Mouse (Mus musculus) kidney, postnatal 0 days (tissue): ENCODE data around the gene Cdcp2. TPM values are rescaled to one million over a fixed set of nuclear protein-coding genes. Genes with fewer than 3 reads are reported as not detected.

ENCODE experiments used
- ATAC-seq: fragments of 200-750 bp; cut with Nextera tagmentation; replicated peaks from 2 replicates; pipeline ENCODE4 v1.8.0; 2017; ENCODE audit warnings: low read depth, moderate number of reproducible peaks, moderate TSS enrichment, moderate library complexity; ENCODE audit not compliant: low FRiP score
- DNase-seq: peaks from one replicate; pipeline ENCODE4 v3.0.0-alpha.2; 2016; ENCODE audit warnings: low spot score
- H3K27ac ChIP-seq: fragments of 300-500 bp; sonication (generic); 2 replicates; pipeline ENCODE4 v1.5.1; 2014; ENCODE audit warnings: mild to moderate bottlenecking
- H3K27me3 ChIP-seq: fragments of 300-500 bp; sonication (generic); 2 replicates; pipeline ENCODE4 v1.6.1; 2014; ENCODE audit warnings: low read length, mixed read lengths; ENCODE audit not compliant: insufficient read depth
- H3K36me3 ChIP-seq: fragments of 300-500 bp; sonication (generic); 2 replicates; pipeline ENCODE4 v1.6.1; 2014; ENCODE audit warnings: low read length, mixed read lengths; ENCODE audit not compliant: insufficient read depth
- H3K4me1 ChIP-seq: fragments of 300-500 bp; sonication (generic); replicated peaks from 2 replicates; pipeline ENCODE4 v1.6.1; 2014; ENCODE audit warnings: antibody characterized with exemption, low read length, mixed read lengths; ENCODE audit not compliant: insufficient read depth
- H3K4me2 ChIP-seq: fragments of 300-500 bp; sonication (generic); 2 replicates; pipeline ENCODE4 v1.6.1; 2014; ENCODE audit warnings: mild to moderate bottlenecking, low read length, moderate library complexity, mixed read lengths
- H3K4me3 ChIP-seq: fragments of 300-500 bp; sonication (generic); replicated peaks from 2 replicates; pipeline ENCODE4 v1.5.1; 2014; ENCODE audit warnings: low read depth, low read length
- H3K9ac ChIP-seq: fragments of 300-500 bp; sonication (generic); 2 replicates; pipeline ENCODE4 v1.6.1; 2014; ENCODE audit warnings: low read depth, low read length
- H3K9me3 ChIP-seq: fragments of 300-500 bp; sonication (generic); replicated peaks from 2 replicates; pipeline ENCODE4 v1.6.1; 2016; ENCODE audit warnings: low read length, inconsistent platforms, mixed read lengths
- CTCF ChIP-seq: IDR thresholded peaks from 2 replicates; pipeline ENCODE4 v1.5.1; 2016; ENCODE audit warnings: antibody characterized with exemption, low read depth, mild to moderate bottlenecking, moderate library complexity
- WGBS: fragments of 180-500 bp; shearing (Covaris S2); extraction: QIAGEN DNeasy Blood & Tissue Kit; methylation state at CpG from one replicate; pipeline ENCODE4 v1.1.7; 2014; 5-methylcytosine and 5-hydroxymethylcytosine counted together
- polyA plus RNA-seq: library from polyadenylated mRNA; unstranded; fragments of >200 nt; fragmentation: Nextera tagmentation; extraction: Ambion mirVana; gene quantifications from 2 replicates; pipeline ENCODE4 v1.2.1, GENCODE M21; 2015

Cdcp2 gene
- polyA plus RNA-seq, 1 experiment from 2014 or later: 0.09 TPM

- Histone ChIP-seq H3K9ac (no peak overlapping the region), H3K36me3 (0 out of 2 replicates have a peak, but pooled peaks cover 3% of the 10 kb centered on the region), H3K4me1 (0 out of 2 replicates have a peak, but pooled peaks cover 3% of the 10 kb centered on the region), H3K27ac (no peak overlapping the region), H3K9me3 (no peaks in the 10 kb centered on the region), H3K27me3 (no peaks in the 10 kb centered on the region), H3K4me3 (no peak overlapping the region), H3K4me2 (no peak overlapping the region)
- no peak for ATAC-seq
- WGBS: 87% methylated on average over 8 of the region's 8 CpGs
- DNase-seq: no peak
- TF ChIP-seq CTCF: no peak
These were observed 55.9 kb downstream of the Cdcp2 start for GRCm38 (mm10) chr4:107152571-107152970.

GRCm38 (mm10) chr4:107156983-107157401 is 60.3 kb downstream of the Cdcp2 start:
- H3K9me3 ChIP-seq: no peaks in the 10 kb centered on the region
- WGBS: 34% methylated on average over 4 of the region's 4 CpGs
- no peak overlapping the region for H3K9ac ChIP-seq
- peak; percentile 44 for DNase-seq
- no peak for TF ChIP-seq CTCF
- peak overlapping the region; percentile 64 for H3K27ac ChIP-seq
- peak; percentile 30; the same call in 1 of the 2 replicates for ATAC-seq
- 0 out of 2 replicates have a peak, but pooled peaks cover 5% of the 10 kb centered on the region for H3K4me1 ChIP-seq
- 0 out of 2 replicates have a peak, but pooled peaks cover 3% of the 10 kb centered on the region for H3K36me3 ChIP-seq
- H3K4me3 ChIP-seq: no peak overlapping the region
- H3K4me2 ChIP-seq: no peak overlapping the region
- no peaks in the 10 kb centered on the region for H3K27me3 ChIP-seq

DNA sequence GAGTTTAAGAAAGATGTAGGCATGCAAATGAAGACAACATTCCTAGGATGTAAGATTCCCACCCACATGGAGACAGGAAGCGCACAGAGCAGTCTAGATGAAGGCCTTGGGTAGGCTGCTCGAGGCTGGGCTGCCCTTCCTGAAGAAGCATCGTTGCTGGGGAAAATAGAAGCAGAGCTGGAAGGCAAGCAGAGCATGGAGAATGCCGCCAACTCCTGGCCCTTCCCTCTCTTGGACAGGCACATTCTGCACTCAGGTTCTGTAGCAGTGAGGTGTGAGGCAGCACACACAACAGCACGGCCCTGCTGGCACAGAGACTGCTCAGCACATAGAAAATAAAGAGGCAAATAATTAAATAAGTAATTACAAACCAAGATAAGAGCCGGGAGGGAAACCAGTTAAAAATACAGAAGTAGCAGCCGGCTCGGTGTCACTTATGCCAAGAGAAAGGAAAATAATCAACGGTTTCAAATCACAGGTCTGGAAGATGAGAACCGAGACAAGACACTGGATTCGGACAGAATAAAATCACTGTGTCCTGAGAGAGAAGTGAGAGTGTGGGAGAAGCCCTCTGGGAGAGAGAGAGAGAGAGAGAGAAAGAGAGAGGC is 62.6 kb downstream of the Cdcp2 start:
- H3K4me1 ChIP-seq: 0 out of 2 replicates have a peak, but pooled peaks cover 5% of the 10 kb centered on the region
- H3K4me3 ChIP-seq: no peak overlapping the region
- ATAC-seq (no peak), DNase-seq (no peak)
- H3K36me3 ChIP-seq: peaks cover 2% of the 10 kb centered on the region; the same call in 1 of the 2 replicates
- 63% methylated on average over 11 of the region's 11 CpGs for WGBS
- H3K9ac ChIP-seq: no peak overlapping the region
- no peak overlapping the region for H3K4me2 ChIP-seq
- H3K27ac ChIP-seq: no peak overlapping the region
- no peaks in the 10 kb centered on the region for H3K9me3 ChIP-seq
- no peaks in the 10 kb centered on the region for H3K27me3 ChIP-seq
- TF ChIP-seq CTCF: no peak

DNA sequence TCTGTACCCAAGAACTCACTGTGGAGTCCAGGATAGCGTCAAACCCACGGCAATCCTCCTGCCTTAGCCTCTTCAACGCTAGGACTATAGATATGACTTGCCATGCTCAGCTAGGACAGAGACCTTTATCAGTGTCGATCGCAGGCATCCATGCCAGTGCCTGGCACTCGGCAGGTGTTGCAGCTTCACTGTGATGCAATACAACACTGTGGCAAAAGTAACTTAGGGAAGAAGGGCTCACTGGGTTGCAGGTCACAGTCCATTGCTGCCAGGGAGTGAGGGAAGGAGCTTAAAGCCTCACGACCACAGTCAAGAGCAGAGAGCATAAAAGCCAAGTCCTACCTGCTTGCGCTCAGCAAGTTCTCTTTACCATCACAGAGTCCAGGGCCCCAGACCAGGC is 63.5 kb downstream of the Cdcp2 start:
- H3K4me3 ChIP-seq: no peak overlapping the region
- H3K27ac ChIP-seq: no peak overlapping the region
- ATAC-seq (no peak; the same call in 1 of the 2 replicates), DNase-seq (no peak)
- 77% methylated on average over 8 of the region's 8 CpGs for WGBS
- no peaks in the 10 kb centered on the region for H3K27me3 ChIP-seq
- H3K4me2 ChIP-seq: no peak overlapping the region
- H3K36me3 ChIP-seq: peaks cover 5% of the 10 kb centered on the region; the same call in 1 of the 2 replicates
- no peak overlapping the region for H3K9ac ChIP-seq
- H3K4me1 ChIP-seq: 0 out of 2 replicates have a peak, but pooled peaks cover 5% of the 10 kb centered on the region
- H3K9me3 ChIP-seq: no peaks in the 10 kb centered on the region
- TF ChIP-seq CTCF: no peak

Other genes with a start within 250 kb of the Cdcp2 start
- gene Ssbp3, start 186.2 kb upstream of the Cdcp2 start, polyA plus RNA-seq: 62.6 and 68.3 TPM in 2 replicates
- 94.1 and 99.7 TPM in 2 replicates for gene Mrpl37, start 30.0 kb upstream of the Cdcp2 start, polyA plus RNA-seq
- 15.0 and 17.4 TPM in 2 replicates for gene Cyb5rl, start 29.9 kb upstream of the Cdcp2 start, polyA plus RNA-seq
- 708 and 709 TPM in 2 replicates for gene Tmem59, start 81.5 kb downstream of the Cdcp2 start, polyA plus RNA-seq
- 24.1 and 37.4 TPM in 2 replicates for gene Tceanc2, start 82.2 kb downstream of the Cdcp2 start, polyA plus RNA-seq
- gene Ldlrad1, start 112.3 kb downstream of the Cdcp2 start, polyA plus RNA-seq: not detected in 2 replicates
- gene Lrrc42, start 156.6 kb downstream of the Cdcp2 start, polyA plus RNA-seq: 72.2 and 80.1 TPM in 2 replicates
- 53.7 and 56.7 TPM in 2 replicates for gene Hspb11, start 156.7 kb downstream of the Cdcp2 start, polyA plus RNA-seq
- 2.3 and 3.1 TPM in 2 replicates for gene Dio1, start 210.3 kb downstream of the Cdcp2 start, polyA plus RNA-seq
- gene Yipf1, start 217.5 kb downstream of the Cdcp2 start, polyA plus RNA-seq: 67.5 and 68.8 TPM in 2 replicates